Mouse (Mus musculus) heart, adult 11 months (tissue): ENCODE results near the gene Ntm.

ENCODE experiments used
- DNase-seq: peaks from one replicate; pipeline ENCODE4 v3.0.0; 2022

Ntm gene

GRCm38 (mm10) chr9:29288003-29288704 lies 674.8 kb downstream of the Ntm start:
- no peak for DNase-seq

GRCm38 (mm10) chr9:29285144-29285543 lies 677.8 kb downstream of the Ntm start:
- no peak for DNase-seq

GRCm38 (mm10) chr9:29272861-29273260 lies 690.1 kb downstream of the Ntm start:
- no peak for DNase-seq

GRCm38 (mm10) chr9:29269988-29270387 lies 693.0 kb downstream of the Ntm start:
- no peak for DNase-seq

- no peak for DNase-seq
Observed at GRCm38 (mm10) chr9:29269277-29269646, 693.7 kb downstream of the Ntm start.

- DNase-seq: peak; percentile 91
Observed at GRCm38 (mm10) chr9:29268583-29269276, 694.2 kb downstream of the Ntm start.

- peak; percentile 53 for DNase-seq
Observed at GRCm38 (mm10) chr9:29267663-29268062, 695.3 kb downstream of the Ntm start.

- DNase-seq: no peak
Observed at GRCm38 (mm10) chr9:29265177-29265576, 697.8 kb downstream of the Ntm start.

- DNase-seq: peak; percentile 24
Observed at GRCm38 (mm10) chr9:29262836-29263235, 700.1 kb downstream of the Ntm start.

GRCm38 (mm10) chr9:29252866-29253265 lies 710.1 kb downstream of the Ntm start:
- peak; percentile 72 for DNase-seq

- DNase-seq: peak; percentile 45
Observed at GRCm38 (mm10) chr9:29250813-29251212, 712.1 kb downstream of the Ntm start.

GRCm38 (mm10) chr9:29247812-29248211 lies 715.1 kb downstream of the Ntm start:
- no peak for DNase-seq

- no peak for DNase-seq
Observed at GRCm38 (mm10) chr9:29244006-29244405, 718.9 kb downstream of the Ntm start.

- DNase-seq: no peak
Observed at GRCm38 (mm10) chr9:29242497-29243422, 720.2 kb downstream of the Ntm start.

GRCm38 (mm10) chr9:29240797-29241196 lies 722.1 kb downstream of the Ntm start:
- peak; percentile 79 for DNase-seq

- no peak for DNase-seq
Observed at GRCm38 (mm10) chr9:29238973-29239372, 724.0 kb downstream of the Ntm start.

GRCm38 (mm10) chr9:29236752-29237151 lies 726.2 kb downstream of the Ntm start:
- no peak for DNase-seq

GRCm38 (mm10) chr9:29227747-29228146 lies 735.2 kb downstream of the Ntm start:
- DNase-seq: no peak

- no peak for DNase-seq
Observed at GRCm38 (mm10) chr9:29222915-29223545, 739.9 kb downstream of the Ntm start.

- no peak for DNase-seq
Observed at GRCm38 (mm10) chr9:29220941-29221615, 741.9 kb downstream of the Ntm start.

GRCm38 (mm10) chr9:29220493-29220892 lies 742.4 kb downstream of the Ntm start:
- peak; percentile 92 for DNase-seq

GRCm38 (mm10) chr9:29217951-29218350 lies 745.0 kb downstream of the Ntm start:
- DNase-seq: no peak
